Mouse (Mus musculus) embryonic facial prominence, embryonic 13.5 days (tissue): Measurements from ENCODE around the gene Cxcr4. TPM values are rescaled to one million over a fixed set of nuclear protein-coding genes. Genes with fewer than 3 reads are reported as not detected.
A peak's percentile ranks its signal among the peaks of the same experiment; 100 is the strongest.

Source experiments
- ATAC-seq: fragments of 200-750 bp; cut with Nextera tagmentation; 2 replicates; pipeline ENCODE4 v1.8.0; 2017; ENCODE audit warnings: low read depth; ENCODE audit not compliant: insufficient number of reproducible peaks, insufficient read depth, low FRiP score, low TSS enrichment
- H3K27ac ChIP-seq: fragments of 300-500 bp; sonication (generic); 2 replicates; pipeline ENCODE4 v1.5.1; 2015; ENCODE audit warnings: moderate library complexity, mild to moderate bottlenecking, inconsistent platforms
- H3K27me3 ChIP-seq: fragments of 300-500 bp; sonication (generic); 2 replicates; pipeline ENCODE4 v1.6.1; 2015; ENCODE audit warnings: mild to moderate bottlenecking, inconsistent platforms
- H3K36me3 ChIP-seq: fragments of 300-500 bp; sonication (generic); 2 replicates; pipeline ENCODE4 v1.6.1; 2015; ENCODE audit warnings: mild to moderate bottlenecking, inconsistent platforms
- H3K4me1 ChIP-seq: fragments of 300-500 bp; sonication (generic); 2 replicates; pipeline ENCODE4 v1.6.1; 2015; ENCODE audit warnings: inconsistent platforms
- H3K4me2 ChIP-seq: fragments of 300-500 bp; sonication (generic); 2 replicates; pipeline ENCODE4 v1.6.1; 2015; ENCODE audit warnings: moderate library complexity, mild to moderate bottlenecking, inconsistent platforms
- H3K4me3 ChIP-seq: fragments of 300-500 bp; sonication (generic); 2 replicates; pipeline ENCODE4 v1.5.1; 2015; ENCODE audit warnings: mild to moderate bottlenecking, inconsistent platforms
- H3K9ac ChIP-seq: fragments of 300-500 bp; sonication (generic); 2 replicates; pipeline ENCODE4 v1.6.1; 2015; ENCODE audit warnings: mild to moderate bottlenecking, inconsistent platforms
- H3K9me3 ChIP-seq: fragments of 300-500 bp; sonication (generic); 2 replicates; pipeline ENCODE4 v1.6.1; 2016; ENCODE audit warnings: inconsistent platforms
- WGBS: fragments of 180-500 bp; shearing (Covaris S2); methylation state at CpG from one replicate; pipeline ENCODE4 v1.1.7; 2015; ENCODE audit warnings: mixed read lengths; 5-methylcytosine and 5-hydroxymethylcytosine counted together
- polyA plus RNA-seq: library from polyadenylated mRNA; unstranded; fragments of >200 nt; fragmentation: Nextera tagmentation; extraction: Ambion mirVana; gene quantifications from 2 replicates; pipeline ENCODE4 v1.2.1, GENCODE M21; 2015

Gene Cxcr4
- polyA plus RNA-seq, result 4.2 and 5.6 TPM in 2 replicates

DNA sequence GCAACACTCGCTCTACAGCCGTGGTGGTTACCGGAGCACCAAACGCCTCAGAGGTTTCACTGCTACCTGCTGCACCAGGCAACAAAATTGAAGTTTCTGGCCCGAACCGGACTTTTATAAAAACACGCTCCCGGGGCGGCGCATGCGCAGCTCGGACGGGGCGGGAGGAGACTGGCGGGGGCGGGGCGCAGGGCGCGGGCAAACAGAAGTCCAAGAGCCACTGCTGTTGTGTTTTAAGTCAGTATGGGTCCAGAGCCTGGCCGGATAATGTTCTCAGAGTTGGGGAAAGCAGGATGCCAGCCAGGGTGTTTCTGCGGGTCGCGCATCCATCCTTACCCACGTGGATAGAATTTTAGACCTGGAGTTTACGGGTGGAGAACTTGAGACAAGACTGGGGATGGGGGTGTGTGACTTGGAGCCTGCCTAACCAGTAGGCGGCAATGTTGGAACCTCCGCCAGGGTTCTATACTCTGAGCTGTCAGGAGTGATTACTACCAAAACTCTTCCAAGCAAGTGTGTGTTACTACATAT, at the start of gene Cxcr4:
TSS of gene Cxcr4 (minus strand) at position 83 of the 531 bp plus-strand sequence.
- Histone ChIP-seq H3K4me3 (peak within 1 kb of the TSS; percentile 58), H3K27ac (peak within 1 kb of the TSS; percentile 68), H3K4me1 (peaks cover 47% of the 10 kb centered on the region), H3K36me3 (no peaks in the 10 kb centered on the region), H3K9ac (peak within 1 kb of the TSS; percentile 66), H3K4me2 (peak within 1 kb of the TSS; percentile 91), H3K9me3 (no peaks in the 10 kb centered on the region), H3K27me3 (peaks cover 56% of the 10 kb centered on the region)
- ATAC-seq, result peak; percentile 83
- WGBS, result under 1% methylated on average over 27 of the region's 27 CpGs

DNA sequence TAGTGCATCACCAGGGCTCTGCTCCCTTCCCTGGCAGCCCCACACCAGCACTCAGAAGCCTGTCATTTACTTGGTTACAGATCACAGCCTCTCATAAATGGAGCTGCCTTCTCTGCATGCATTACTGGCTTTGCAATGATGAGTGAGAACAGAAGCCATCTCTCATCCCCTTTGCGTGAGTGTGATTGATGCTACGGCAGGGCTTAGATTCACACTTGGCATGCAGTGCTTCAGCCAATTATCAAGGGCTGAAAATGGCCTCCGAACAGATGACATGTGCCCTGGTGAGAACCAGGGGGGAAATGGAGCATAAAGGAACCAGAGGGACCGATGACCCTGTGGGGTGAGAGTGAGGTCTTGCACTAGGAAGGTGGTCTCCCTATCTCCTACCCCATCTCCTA, 47.6 kb upstream of the Cxcr4 start:
- H3K4me1 ChIP-seq, result peaks cover 10% of the 10 kb centered on the region
- 74% methylated on average over 4 of the region's 4 CpGs for WGBS
- no peak overlapping the region for H3K4me3 ChIP-seq
- H3K9me3 ChIP-seq, result no peaks in the 10 kb centered on the region
- H3K27ac ChIP-seq, result no peak overlapping the region
- no peak overlapping the region for H3K9ac ChIP-seq
- no peak for ATAC-seq
- no peaks in the 10 kb centered on the region for H3K36me3 ChIP-seq
- no peaks in the 10 kb centered on the region for H3K27me3 ChIP-seq
- no peak overlapping the region for H3K4me2 ChIP-seq

DNA sequence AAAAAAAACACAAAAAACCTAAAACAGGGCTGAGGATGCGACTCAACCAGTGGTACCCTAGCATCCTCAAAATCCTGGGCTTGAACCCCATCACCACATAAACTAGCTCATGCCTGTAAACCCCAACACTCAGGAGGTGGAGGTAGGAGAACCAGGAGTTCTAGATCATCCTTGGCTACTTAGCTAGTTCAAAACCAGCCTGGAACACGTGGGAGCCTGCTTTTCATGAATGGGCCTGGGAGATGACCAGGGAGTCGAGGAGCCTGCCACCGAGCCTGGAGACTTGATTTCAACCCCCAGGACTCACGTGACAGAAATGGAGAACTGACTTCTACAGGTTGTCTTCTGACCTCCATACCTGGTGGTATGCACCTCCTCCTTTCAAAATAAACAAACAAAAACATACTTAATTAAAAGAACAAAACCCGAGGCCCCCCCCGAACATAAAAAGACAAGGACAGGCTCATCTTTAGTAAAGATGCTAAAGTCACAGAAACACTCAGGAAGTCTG, 45.2 kb upstream of the Cxcr4 start:
- H3K4me3 ChIP-seq, result no peak overlapping the region
- H3K9ac ChIP-seq, result no peak overlapping the region
- H3K27ac ChIP-seq, result no peak overlapping the region
- no peaks in the 10 kb centered on the region for H3K36me3 ChIP-seq
- WGBS, result 88% methylated on average over 7 of the region's 7 CpGs
- H3K4me1 ChIP-seq, result 0 out of 2 replicates have a peak, but pooled peaks cover 3% of the 10 kb centered on the region
- no peaks in the 10 kb centered on the region for H3K27me3 ChIP-seq
- H3K9me3 ChIP-seq, result no peaks in the 10 kb centered on the region
- H3K4me2 ChIP-seq, result no peak overlapping the region
- no peak for ATAC-seq

DNA sequence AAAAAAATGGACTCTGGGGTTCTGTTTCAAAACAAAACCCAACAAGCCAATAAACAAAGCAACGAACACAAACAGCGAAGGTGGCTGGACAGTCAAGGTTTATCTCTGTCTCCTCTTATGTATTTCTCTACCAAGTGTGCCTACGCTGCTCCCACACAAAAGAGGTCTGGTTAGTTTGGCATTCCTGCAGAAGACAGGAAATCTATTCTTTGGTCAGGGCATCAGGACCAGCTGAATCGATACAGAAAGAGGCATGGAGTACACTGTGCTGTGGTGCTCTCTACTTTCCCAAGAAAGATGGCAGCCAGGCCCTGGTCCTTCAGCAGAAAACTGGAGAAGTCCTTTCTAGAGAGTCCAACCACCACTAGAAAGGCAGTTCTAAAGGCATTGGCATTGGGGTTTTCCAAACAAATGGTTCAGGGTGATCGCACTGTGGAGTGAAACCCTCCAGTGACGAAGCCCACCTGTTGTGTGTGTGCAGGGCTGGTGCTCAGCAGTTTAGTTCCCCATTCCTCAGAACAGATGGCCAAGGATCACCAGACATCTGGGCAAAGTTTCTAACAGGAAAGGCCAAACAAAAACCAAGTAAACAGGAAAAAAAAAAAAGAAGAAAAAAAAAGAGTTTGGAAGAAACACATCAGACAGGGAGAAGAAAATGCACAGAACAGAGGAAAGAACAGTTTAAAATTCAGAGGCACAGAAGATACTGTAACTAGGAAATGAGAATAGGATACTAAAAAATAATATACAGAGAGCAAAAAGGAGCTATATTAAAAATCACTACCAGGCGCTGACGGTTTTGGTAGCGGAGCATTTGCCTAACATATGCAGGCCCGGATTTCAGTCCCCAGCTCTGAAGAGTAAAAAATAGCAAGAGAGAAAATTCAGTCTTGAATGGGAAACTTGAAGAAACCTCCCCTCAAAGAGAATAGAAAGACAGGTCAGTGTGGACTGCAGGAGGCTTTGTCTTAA, 44.5 kb upstream of the Cxcr4 start:
- no peak for ATAC-seq
- H3K9ac ChIP-seq, result no peak overlapping the region
- H3K36me3 ChIP-seq, result no peaks in the 10 kb centered on the region
- WGBS, result 86% methylated on average over 10 of the region's 10 CpGs
- 0 out of 2 replicates have a peak, but pooled peaks cover 3% of the 10 kb centered on the region for H3K4me1 ChIP-seq
- no peaks in the 10 kb centered on the region for H3K9me3 ChIP-seq
- H3K27me3 ChIP-seq, result no peaks in the 10 kb centered on the region
- H3K27ac ChIP-seq, result no peak overlapping the region
- no peak overlapping the region for H3K4me2 ChIP-seq
- H3K4me3 ChIP-seq, result no peak overlapping the region

DNA sequence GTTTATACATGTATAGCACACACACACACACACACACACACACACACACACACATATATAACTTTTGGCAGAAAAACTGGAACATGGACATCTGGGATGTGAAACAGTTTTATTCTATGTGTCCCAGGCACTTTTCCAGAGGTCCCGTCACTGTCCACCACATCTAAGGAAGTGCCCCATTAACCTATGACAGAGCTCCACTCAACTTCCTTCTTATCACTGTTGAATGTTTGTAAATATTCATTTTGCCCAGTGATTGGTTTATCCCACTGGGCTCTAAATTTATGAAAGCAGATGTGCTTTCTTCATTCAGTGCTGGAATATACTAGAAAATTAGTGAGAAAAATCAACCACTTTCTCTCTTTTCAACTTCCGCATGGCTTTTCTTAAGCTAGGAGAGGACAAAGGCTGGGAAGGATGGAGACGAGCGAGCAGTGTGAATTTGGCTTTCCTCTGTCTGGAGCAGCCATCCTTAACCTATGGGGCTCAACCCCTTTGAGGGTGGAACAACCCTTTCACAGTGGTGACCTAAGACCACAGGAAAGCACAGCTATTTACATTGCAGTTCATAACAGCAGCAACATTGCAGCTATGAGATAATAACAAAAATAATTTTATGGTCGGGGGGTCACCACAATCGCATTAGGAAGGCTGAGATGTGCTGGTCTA, 41.8 kb upstream of the Cxcr4 start:
- Histone ChIP-seq H3K27ac (no peak overlapping the region), H3K27me3 (no peaks in the 10 kb centered on the region), H3K9ac (no peak overlapping the region), H3K9me3 (no peaks in the 10 kb centered on the region), H3K4me2 (no peak overlapping the region), H3K36me3 (no peaks in the 10 kb centered on the region), H3K4me3 (no peak overlapping the region), H3K4me1 (no peaks in the 10 kb centered on the region)
- ATAC-seq, result no peak
- 78% methylated on average over 6 of the region's 6 CpGs for WGBS

DNA sequence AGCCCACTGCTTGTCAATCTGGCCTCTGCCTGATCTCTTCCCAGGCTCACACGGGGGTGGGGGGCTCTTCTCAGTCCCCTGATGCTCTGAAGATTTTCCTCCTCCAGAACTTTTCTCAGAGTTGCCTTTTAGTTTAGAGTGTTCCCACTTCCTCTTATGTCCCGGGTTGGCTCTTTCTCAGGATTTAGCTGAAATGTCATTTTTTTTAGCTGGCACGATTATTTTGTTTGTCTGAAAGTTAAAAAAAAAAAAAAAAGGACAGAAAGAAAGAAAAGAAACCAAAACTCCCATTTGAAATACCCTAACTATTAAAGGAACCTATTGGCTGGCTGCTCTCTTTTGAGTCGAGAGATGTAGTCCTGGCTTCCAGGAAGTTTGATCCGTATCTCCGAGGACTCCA, 40.4 kb upstream of the Cxcr4 start:
- no peak overlapping the region for H3K4me3 ChIP-seq
- H3K4me2 ChIP-seq, result no peak overlapping the region
- H3K36me3 ChIP-seq, result no peaks in the 10 kb centered on the region
- no peak for ATAC-seq
- no peaks in the 10 kb centered on the region for H3K27me3 ChIP-seq
- H3K27ac ChIP-seq, result no peak overlapping the region
- no peaks in the 10 kb centered on the region for H3K4me1 ChIP-seq
- WGBS, result 73% methylated on average over 6 of the region's 6 CpGs
- H3K9me3 ChIP-seq, result no peaks in the 10 kb centered on the region
- no peak overlapping the region for H3K9ac ChIP-seq

DNA sequence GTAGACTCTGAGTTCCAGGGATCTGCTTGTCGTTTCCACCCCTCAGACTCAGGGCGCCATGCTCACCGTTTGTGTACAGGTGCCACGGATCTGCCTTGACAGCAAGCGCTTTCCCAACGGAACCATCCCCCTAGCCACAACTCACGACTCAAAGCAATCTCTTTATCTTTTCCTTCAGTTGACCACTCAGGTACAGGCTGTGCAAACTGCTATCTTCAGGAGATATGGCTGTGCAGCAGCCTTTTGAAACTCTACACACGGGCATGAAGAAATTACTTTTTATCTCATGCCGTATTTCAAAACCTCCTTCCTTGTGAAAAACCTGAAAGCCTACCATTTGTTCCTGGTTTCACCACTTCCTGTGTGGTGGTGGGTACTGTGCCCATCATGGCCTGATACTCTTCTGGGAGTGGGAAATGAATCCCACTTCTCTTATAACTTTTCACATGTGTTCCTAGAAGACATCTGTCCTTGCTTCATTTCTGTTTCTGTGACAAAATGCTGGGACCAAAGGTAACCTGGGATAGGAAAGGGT, 34.1 kb upstream of the Cxcr4 start:
- Histone ChIP-seq H3K4me1 (peaks cover 18% of the 10 kb centered on the region), H3K9me3 (no peaks in the 10 kb centered on the region), H3K4me2 (no peak overlapping the region), H3K27ac (no peak overlapping the region), H3K9ac (no peak overlapping the region), H3K4me3 (no peak overlapping the region), H3K36me3 (no peaks in the 10 kb centered on the region), H3K27me3 (no peaks in the 10 kb centered on the region)
- no peak for ATAC-seq
- WGBS, result 83% methylated on average over 9 of the region's 9 CpGs

DNA sequence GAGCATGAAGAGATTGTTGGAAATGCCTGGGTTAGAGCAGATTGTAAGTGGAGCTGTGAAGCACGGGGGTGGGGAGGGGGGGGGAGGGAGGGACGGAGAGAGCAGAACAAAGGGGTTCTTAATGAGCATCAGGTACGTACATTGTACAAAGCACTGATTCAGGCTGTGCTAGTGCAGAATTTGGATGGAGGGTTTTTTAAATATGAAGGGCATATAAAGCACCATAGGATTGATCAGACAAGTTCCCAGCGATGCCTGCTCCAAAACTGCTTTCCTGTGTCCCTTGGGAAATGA, 31.4 kb upstream of the Cxcr4 start:
- WGBS, result 29% methylated on average over 4 of the region's 4 CpGs
- no peaks in the 10 kb centered on the region for H3K36me3 ChIP-seq
- H3K9me3 ChIP-seq, result no peaks in the 10 kb centered on the region
- no peak for ATAC-seq
- H3K27me3 ChIP-seq, result no peaks in the 10 kb centered on the region
- H3K4me1 ChIP-seq, result peaks cover 21% of the 10 kb centered on the region
- H3K4me2 ChIP-seq, result no peak overlapping the region
- no peak overlapping the region for H3K4me3 ChIP-seq
- no peak overlapping the region for H3K9ac ChIP-seq
- no peak overlapping the region for H3K27ac ChIP-seq

DNA sequence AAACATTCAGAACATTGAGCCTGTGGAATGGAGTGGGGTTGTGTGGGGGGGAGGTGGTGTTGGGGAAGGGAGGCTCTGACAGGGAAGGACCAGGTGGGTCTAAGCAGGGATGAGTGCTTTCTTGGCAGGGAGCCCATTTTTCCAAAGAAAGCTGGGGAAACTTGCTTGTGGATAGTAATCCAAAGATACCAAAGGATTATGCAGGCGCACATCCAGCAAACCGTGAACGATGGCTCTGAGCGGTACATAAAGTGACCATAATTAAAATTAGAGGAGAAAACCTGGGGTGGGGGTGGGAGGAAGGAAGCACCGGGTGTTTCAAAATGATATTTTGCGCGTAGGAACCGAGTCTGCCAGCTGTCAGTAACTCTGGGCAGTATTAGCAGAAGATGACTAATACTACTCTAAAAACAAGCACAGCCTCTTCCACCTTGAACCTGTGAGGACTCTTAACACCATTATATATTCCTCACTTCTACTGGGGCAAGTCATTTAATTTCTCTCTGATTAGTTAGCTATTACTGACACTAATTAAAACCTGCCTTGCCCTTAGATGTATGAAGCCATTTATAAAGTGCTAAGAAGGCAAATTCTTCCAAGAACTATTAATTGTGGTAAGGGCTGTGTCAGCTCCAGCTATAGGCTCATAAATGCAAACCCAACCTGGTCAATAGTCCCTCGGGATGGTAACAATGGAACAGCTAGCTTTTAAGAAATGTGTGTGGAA, 30.9 kb upstream of the Cxcr4 start:
- peaks cover 21% of the 10 kb centered on the region for H3K4me1 ChIP-seq
- no peaks in the 10 kb centered on the region for H3K9me3 ChIP-seq
- WGBS, result 54% methylated on average over 9 of the region's 9 CpGs
- ATAC-seq, result 0 out of 2 replicates have a peak, but pooled peaks have one; percentile 65
- H3K36me3 ChIP-seq, result no peaks in the 10 kb centered on the region
- H3K4me2 ChIP-seq, result no peak overlapping the region
- no peak overlapping the region for H3K4me3 ChIP-seq
- peak overlapping the region; percentile 48; the same call in 1 of the 2 replicates for H3K27ac ChIP-seq
- no peak overlapping the region for H3K9ac ChIP-seq
- H3K27me3 ChIP-seq, result no peaks in the 10 kb centered on the region

DNA sequence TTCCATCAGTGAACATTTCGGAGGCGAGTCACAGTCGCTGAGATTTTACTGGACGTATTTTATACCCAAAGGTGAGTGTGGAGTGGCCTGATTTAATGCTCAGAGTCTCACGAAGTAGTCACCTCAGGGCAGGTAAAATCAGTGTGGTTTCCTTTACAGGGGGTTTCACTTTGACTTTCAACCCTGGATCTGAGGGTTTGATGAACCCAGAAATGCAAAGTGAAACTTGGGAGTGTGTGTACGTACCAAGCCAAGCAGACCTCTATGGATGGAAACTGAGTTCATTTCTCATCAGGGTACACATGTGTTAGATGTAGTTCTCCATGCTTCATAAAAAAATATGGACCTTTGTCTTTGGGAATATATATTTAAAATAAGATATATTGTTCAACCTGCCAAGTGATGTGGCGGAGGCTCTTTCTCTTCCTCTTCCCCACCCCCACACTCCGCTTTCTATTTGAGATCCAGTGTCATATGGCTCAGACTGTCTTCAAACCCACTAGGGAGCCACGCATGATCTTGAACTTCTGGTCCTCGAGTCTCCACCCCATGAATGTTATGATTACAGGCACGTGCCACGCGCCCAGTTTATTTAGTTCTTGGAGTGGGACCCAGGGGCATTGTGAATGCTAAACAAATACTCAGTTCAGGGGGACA, 25.7 kb upstream of the Cxcr4 start:
- Histone ChIP-seq H3K27ac (no peak overlapping the region), H3K4me1 (peaks cover 30% of the 10 kb centered on the region), H3K36me3 (no peaks in the 10 kb centered on the region), H3K9me3 (no peaks in the 10 kb centered on the region), H3K27me3 (no peaks in the 10 kb centered on the region), H3K4me2 (no peak overlapping the region), H3K4me3 (no peak overlapping the region), H3K9ac (no peak overlapping the region)
- 86% methylated on average over 13 of the region's 13 CpGs for WGBS
- ATAC-seq, result no peak
